Mouse (Mus musculus): ENCODE measurements around the gene Zfp605. TPM values are rescaled to one million over a fixed set of nuclear protein-coding genes. Genes with fewer than 3 reads are reported as not detected.

The Zfp605 gene
- polyA plus RNA-seq, 1 experiment from 2014 or later: 18.1 TPM

Other genes with a start within 250 kb of the Zfp605 start
- gene Gm15446, start 186.7 kb upstream of the Zfp605 start, polyA plus RNA-seq (2015; fragmentation: Nextera tagmentation; extraction: Ambion mirVana): 0.39 and 0.46 TPM in 2 replicates
- 22.2 and 23.2 TPM in 2 replicates for gene Zfp932, start 113.6 kb upstream of the Zfp605 start, polyA plus RNA-seq (2015; fragmentation: Nextera tagmentation; extraction: Ambion mirVana)
- 3.2 and 4.4 TPM in 2 replicates for gene Gm17655, start 37.6 kb upstream of the Zfp605 start, polyA plus RNA-seq (2015; fragmentation: Nextera tagmentation; extraction: Ambion mirVana)
- gene Gm35315, start 15.7 kb upstream of the Zfp605 start, polyA plus RNA-seq (2015; fragmentation: Nextera tagmentation; extraction: Ambion mirVana): 0.56 and 0.58 TPM in 2 replicates
- gene Plcxd1, start 10.1 kb upstream of the Zfp605 start, polyA plus RNA-seq (2015; fragmentation: Nextera tagmentation; extraction: Ambion mirVana): 7.0 and 7.5 TPM in 2 replicates
- gene Gtpbp6, start 1.9 kb upstream of the Zfp605 start, polyA plus RNA-seq (2015; fragmentation: Nextera tagmentation; extraction: Ambion mirVana): 67.0 and 67.3 TPM in 2 replicates
- gene Chfr, start 25.8 kb downstream of the Zfp605 start, polyA plus RNA-seq (2015; fragmentation: Nextera tagmentation; extraction: Ambion mirVana): 88.0 and 91.7 TPM in 2 replicates
- gene Golga3, start 66.6 kb downstream of the Zfp605 start, polyA plus RNA-seq (2015; fragmentation: Nextera tagmentation; extraction: Ambion mirVana): 25.5 and 28.5 TPM in 2 replicates
- gene Ankle2, start 120.9 kb downstream of the Zfp605 start, polyA plus RNA-seq (2015; fragmentation: Nextera tagmentation; extraction: Ambion mirVana): 20.6 and 22.6 TPM in 2 replicates
- gene Pgam5, start 159.8 kb downstream of the Zfp605 start, polyA plus RNA-seq (2015; fragmentation: Nextera tagmentation; extraction: Ambion mirVana): 104 and 110 TPM in 2 replicates
- 11.3 and 11.5 TPM in 2 replicates for gene Pxmp2, start 176.1 kb downstream of the Zfp605 start, polyA plus RNA-seq (2015; fragmentation: Nextera tagmentation; extraction: Ambion mirVana)
- gene Pole, start 176.2 kb downstream of the Zfp605 start, polyA plus RNA-seq (2015; fragmentation: Nextera tagmentation; extraction: Ambion mirVana): 7.5 and 7.7 TPM in 2 replicates
- 7.7 and 8.4 TPM in 2 replicates for gene P2rx2, start 233.1 kb downstream of the Zfp605 start, polyA plus RNA-seq (2015; fragmentation: Nextera tagmentation; extraction: Ambion mirVana)
- gene Lrcol1, start 234.6 kb downstream of the Zfp605 start, polyA plus RNA-seq (2015; fragmentation: Nextera tagmentation; extraction: Ambion mirVana): not detected in 2 replicates

All from midbrain, embryonic 15.5 days (tissue).